Mouse (Mus musculus) cortical plate, adult 2 months (tissue): ENCODE data around the gene Alg1. TPM values are rescaled to one million over a fixed set of nuclear protein-coding genes. Genes with fewer than 3 reads are reported as not detected.
"Not testable (repeated sequence)": the region's sequence is repeated elsewhere in the genome, so short reads cannot be mapped to it uniquely, and the experiment has no call there.

Source experiments
- H3K27ac ChIP-seq: fragments of 200-500 bp; 2 replicates; pipeline ENCODE4 v1.5.1; 2012; ENCODE audit warnings: low read length, control low read depth, inconsistent platforms; ENCODE audit not compliant: insufficient read depth
- H3K4me1 ChIP-seq: fragments of 200-500 bp; 2 replicates; pipeline ENCODE4 v1.6.1; 2011; ENCODE audit warnings: low read length; ENCODE audit not compliant: control insufficient read depth, insufficient read depth
- H3K4me3 ChIP-seq: fragments of 200-500 bp; 2 replicates; pipeline ENCODE4 v1.5.1; 2011; ENCODE audit warnings: mild to moderate bottlenecking, low read length, control low read depth; ENCODE audit not compliant: insufficient read depth
- CTCF ChIP-seq: fragments of 200-500 bp; IDR thresholded peaks from 2 replicates; pipeline ENCODE4 v1.5.1; 2011; ENCODE audit warnings: mild to moderate bottlenecking, control low read depth, low read length; ENCODE audit not compliant: insufficient read depth; ENCODE audit errors: extremely low read depth
- POLR2A ChIP-seq: fragments of 200-500 bp; IDR thresholded peaks from 2 replicates; pipeline ENCODE4 v1.6.1; 2011; ENCODE audit warnings: mild to moderate bottlenecking, low read length, control low read depth; ENCODE audit not compliant: insufficient read depth; ENCODE audit errors: extremely low read depth
- polyA plus RNA-seq: library from polyadenylated mRNA; depleted of rRNA; stranded (reverse); fragments of >200 nt; gene quantifications from 2 replicates; pipeline ENCODE4 v1.2.3, GENCODE M21; 2012

The Alg1 gene
- polyA plus RNA-seq, 1 experiment = 52.7 TPM

DNA sequence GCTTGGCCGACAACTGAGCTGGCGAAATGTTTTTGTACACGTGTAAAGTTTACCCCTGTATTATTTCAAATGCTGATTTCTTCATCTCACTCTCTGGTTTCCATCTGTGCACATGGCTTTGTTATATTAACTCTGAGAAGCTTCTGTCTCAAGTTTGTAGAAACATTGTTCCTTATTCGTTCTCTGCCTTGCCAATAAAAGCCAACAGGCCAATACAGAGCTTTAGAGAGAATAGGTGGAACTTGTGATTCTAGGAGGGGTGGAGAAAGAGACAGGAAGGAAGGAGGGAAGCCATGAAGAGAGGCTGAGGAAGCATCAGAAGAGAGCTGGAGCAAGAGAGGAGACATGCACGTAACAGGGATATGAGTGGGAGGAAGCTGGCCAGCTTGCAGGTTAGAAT lies 27.4 kb upstream of the Alg1 start:
- Histone ChIP-seq H3K27ac (no peak overlapping the region), H3K4me1 (no peaks in the 10 kb centered on the region; the same call in 1 of the 2 replicates), H3K4me3 (no peak overlapping the region)
- TF ChIP-seq CTCF (no peak), POLR2A (no peak)

GRCm38 (mm10) chr16:5210365-5210764 lies 23.1 kb upstream of the Alg1 start:
- TF ChIP-seq CTCF (no peak), POLR2A (no peak)
- Histone ChIP-seq H3K4me1 (0 out of 2 replicates have a peak, but pooled peaks cover 2% of the 10 kb centered on the region), H3K4me3 (no peak overlapping the region), H3K27ac (no peak overlapping the region)

DNA sequence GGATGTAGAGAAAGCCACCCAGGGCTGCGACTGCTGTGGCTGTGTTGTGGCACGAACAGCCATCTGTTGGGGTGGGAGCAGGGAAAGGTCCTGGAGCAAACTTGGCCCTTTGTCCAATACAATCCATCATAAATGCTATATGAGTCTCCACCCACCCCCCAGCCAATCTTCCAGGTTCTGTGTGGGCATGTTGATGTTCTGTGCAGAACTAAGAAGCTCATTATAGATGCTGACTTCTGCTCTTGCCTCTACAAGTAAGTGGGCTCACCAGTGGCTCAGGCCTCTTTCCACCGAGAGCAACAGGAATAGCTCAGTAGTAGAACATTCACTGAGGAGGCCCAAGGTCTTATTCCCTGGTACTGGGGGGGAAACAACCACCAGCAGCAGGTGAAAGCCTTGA lies 21.3 kb upstream of the Alg1 start:
- TF ChIP-seq CTCF = no peak
- TF ChIP-seq POLR2A = no peak
- no peak overlapping the region for H3K4me3 ChIP-seq
- H3K4me1 ChIP-seq = 0 out of 2 replicates have a peak, but pooled peaks cover 2% of the 10 kb centered on the region
- H3K27ac ChIP-seq = no peak overlapping the region

DNA sequence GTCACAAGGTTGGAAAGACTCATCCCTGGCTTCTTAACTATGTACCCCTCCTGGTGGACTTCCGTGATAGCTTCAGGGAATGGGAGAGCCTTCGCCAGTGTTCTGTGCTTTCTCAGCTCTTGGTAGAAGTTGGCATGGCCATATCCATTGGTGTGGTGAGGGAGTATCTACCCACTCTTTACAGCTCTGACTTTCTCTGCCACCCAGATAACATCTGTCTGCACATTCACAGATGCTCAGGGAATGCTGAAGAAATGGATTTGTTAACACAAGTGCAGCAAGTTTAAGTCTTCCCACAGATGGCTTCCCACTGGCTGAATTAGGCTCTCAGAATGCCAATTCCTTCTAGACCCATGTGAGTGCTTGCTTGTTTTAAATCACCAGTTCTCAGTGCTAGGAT lies 19.3 kb upstream of the Alg1 start:
- H3K27ac ChIP-seq = no peak overlapping the region
- TF ChIP-seq CTCF (no peak), POLR2A (no peak)
- H3K4me1 ChIP-seq = 0 out of 2 replicates have a peak, but pooled peaks cover 2% of the 10 kb centered on the region
- H3K4me3 ChIP-seq = no peak overlapping the region

- 0 out of 2 replicates have a peak, but pooled peaks cover 2% of the 10 kb centered on the region for H3K4me1 ChIP-seq
- H3K4me3 ChIP-seq = no peak overlapping the region
- no peak for TF ChIP-seq POLR2A
- no peak for TF ChIP-seq CTCF
- no peak overlapping the region for H3K27ac ChIP-seq
Measured at GRCm38 (mm10) chr16:5216686-5217085, 16.7 kb upstream of the Alg1 start.

DNA sequence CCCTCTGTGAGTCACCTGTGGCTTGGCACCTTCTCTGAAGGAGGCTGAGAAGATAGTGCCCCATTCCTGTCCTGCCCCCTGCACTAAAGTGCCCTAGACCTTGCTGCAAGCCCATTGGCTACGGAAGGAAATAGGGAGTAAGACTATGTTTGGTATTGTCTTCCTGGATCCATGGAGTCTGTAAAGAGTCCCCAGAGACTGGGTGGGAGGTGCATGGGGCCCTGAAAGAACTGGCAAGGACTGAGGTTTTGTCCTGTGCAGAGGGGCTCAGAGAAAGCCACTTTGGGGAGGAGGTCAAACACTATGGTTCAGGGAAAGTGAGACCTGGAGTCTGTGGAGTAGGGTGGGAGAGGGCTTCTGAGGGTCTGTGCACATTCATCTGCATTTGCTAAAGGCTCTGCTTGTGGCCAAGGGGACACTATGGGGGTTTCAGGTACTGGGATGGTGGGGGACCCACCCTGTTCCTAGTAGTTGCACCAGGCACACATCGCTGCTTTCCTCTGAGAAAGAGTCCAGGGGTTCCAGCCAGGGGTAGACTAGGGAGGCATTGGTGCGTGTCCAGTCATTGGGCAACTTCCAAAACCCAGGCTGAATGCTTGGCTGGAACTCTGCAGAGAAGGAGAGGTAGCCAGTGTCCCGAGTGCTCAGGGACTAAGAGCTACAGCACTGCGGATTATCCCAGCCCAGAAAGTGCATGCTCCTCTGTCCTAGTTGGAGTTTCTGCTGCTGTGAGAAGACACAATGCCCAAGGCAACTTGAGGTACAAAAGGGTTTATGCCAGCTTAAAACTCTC lies 15.9 kb upstream of the Alg1 start:
- Histone ChIP-seq H3K4me3 (no peak overlapping the region), H3K4me1 (0 out of 2 replicates have a peak, but pooled peaks cover 2% of the 10 kb centered on the region), H3K27ac (no peak overlapping the region)
- TF ChIP-seq POLR2A = no peak
- TF ChIP-seq CTCF = no peak

DNA sequence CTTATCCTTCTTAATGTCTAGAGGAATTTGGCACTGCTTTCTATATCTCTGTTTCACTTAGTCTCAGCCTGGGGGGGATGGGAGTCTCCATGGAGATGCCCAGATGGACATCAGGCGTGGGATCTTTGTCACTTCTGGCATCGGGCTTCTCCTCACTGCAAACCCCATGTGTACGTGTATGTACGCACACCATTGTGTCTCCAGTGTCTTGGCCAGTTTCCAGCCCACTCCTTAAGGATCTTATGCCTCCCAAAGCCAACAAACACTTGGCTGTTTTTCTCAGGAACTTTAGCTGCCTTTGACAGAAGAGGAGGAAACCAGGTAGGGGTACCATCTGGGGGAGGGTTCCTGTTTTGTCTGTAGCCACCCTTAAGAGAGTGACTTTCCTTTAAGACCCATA lies 12.0 kb upstream of the Alg1 start:
- TF ChIP-seq POLR2A (no peak), CTCF (no peak)
- Histone ChIP-seq H3K4me1 (no peaks in the 10 kb centered on the region), H3K4me3 (no peak overlapping the region)

DNA sequence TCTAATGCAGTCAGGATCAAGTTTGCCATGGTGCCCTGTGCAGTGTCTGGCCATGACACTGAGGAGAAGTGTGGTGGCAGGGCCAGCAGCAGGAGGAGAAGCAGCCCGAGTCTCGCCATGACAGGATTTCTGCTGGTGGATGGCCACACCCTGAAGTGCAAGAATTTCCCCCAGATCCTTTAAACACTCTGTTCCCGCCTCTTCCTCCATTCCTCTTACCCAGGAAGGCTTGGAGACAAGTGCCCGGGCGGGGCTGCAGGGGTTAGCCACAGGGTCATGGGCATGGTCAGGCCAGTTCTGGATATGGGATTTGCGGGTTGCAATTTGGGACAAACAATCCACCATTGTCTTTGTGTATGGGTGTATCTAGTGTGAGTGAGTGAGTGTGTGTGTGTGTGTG lies 11.3 kb upstream of the Alg1 start, which contains the start of gene AU021092:
AU021092 (minus strand) TSS at position 160 of the 400 bp plus-strand sequence.
- no peak within 1 kb of the TSS for H3K4me3 ChIP-seq
- TF ChIP-seq POLR2A (no peak), CTCF (no peak)
- peak within 1 kb of the TSS; percentile 24; the same call in 1 of the 2 replicates for H3K27ac ChIP-seq

More for the DNA sequence above, 12.0 kb upstream of the Alg1 start:
- no peak overlapping the region for H3K27ac ChIP-seq

GRCm38 (mm10) chr16:5226534-5226933 lies 6.9 kb upstream of the Alg1 start:
- H3K27ac ChIP-seq, H3K4me1 ChIP-seq, H3K4me3 ChIP-seq: not testable (repeated sequence)

More for the DNA sequence above, 11.3 kb upstream of the Alg1 start, which contains the start of gene AU021092:
- H3K4me1 ChIP-seq = no peaks in the 10 kb centered on the region

DNA sequence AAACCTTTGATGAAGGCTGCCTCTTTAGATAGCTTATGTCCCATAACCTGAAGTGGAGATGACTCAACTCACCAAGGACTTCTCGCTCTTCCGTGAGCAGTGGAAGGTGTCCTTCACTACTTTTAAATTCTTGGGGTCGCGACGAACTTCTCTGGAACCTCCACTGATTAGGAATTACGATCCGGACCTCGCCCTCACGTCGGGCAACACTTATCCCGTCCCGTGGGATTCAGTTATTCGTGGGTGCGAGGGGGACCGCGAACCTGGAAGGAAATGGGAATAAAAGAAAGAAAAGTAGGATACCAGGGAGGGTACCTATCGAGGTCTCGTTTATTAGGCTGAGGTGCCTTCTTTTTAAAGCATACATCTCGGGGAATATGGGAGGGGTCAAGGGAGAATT lies 5.9 kb upstream of the Alg1 start:
- not testable (repeated sequence) for H3K4me1 ChIP-seq, H3K27ac ChIP-seq, H3K4me3 ChIP-seq

- not testable (repeated sequence) for H3K4me1 ChIP-seq, H3K27ac ChIP-seq, H3K4me3 ChIP-seq
Measured at GRCm38 (mm10) chr16:5228103-5228502, 5.3 kb upstream of the Alg1 start.
